Mouse (Mus musculus) liver, embryonic 11.5 days (tissue): ENCODE data around the gene Itgad. TPM values are rescaled to one million over a fixed set of nuclear protein-coding genes. Genes with fewer than 3 reads are reported as not detected.

Source experiments
- ATAC-seq: fragments of 200-750 bp; cut with Nextera tagmentation; replicated peaks from 2 replicates; pipeline ENCODE4 v1.8.0; 2017; ENCODE audit warnings: moderate number of reproducible peaks, mild to moderate bottlenecking, moderate TSS enrichment, moderate library complexity; ENCODE audit not compliant: low FRiP score
- DNase-seq: peaks from one replicate; pipeline ENCODE4 v3.0.0-alpha.2; 2017; ENCODE audit warnings: low spot score
- H3K27ac ChIP-seq: fragments of 300-500 bp; sonication (generic); 2 replicates; pipeline ENCODE4 v1.5.1; 2014; ENCODE audit warnings: mild to moderate bottlenecking, low read depth, low read length, control low read depth
- H3K27me3 ChIP-seq: fragments of 300-500 bp; sonication (generic); replicated peaks from 2 replicates; pipeline ENCODE4 v1.6.1; 2014; ENCODE audit warnings: low read length, mixed read lengths; ENCODE audit not compliant: control insufficient read depth, insufficient read depth
- H3K36me3 ChIP-seq: fragments of 300-500 bp; sonication (generic); 2 replicates; pipeline ENCODE4 v1.6.1; 2014; ENCODE audit warnings: mild to moderate bottlenecking, low read length, moderate library complexity, mixed read lengths; ENCODE audit not compliant: control insufficient read depth, insufficient read depth
- H3K4me1 ChIP-seq: fragments of 300-500 bp; sonication (generic); replicated peaks from 2 replicates; pipeline ENCODE4 v1.6.1; 2014; ENCODE audit warnings: low read length, mixed read lengths; ENCODE audit not compliant: control insufficient read depth, insufficient read depth
- H3K4me2 ChIP-seq: fragments of 300-500 bp; sonication (generic); 2 replicates; pipeline ENCODE4 v1.6.1; 2014; ENCODE audit warnings: mild to moderate bottlenecking, control low read depth, moderate library complexity
- H3K4me3 ChIP-seq: fragments of 300-500 bp; sonication (generic); 2 replicates; pipeline ENCODE4 v1.5.1; 2014; ENCODE audit warnings: low read depth, low read length, control low read depth
- H3K9ac ChIP-seq: fragments of 300-500 bp; sonication (generic); 2 replicates; pipeline ENCODE4 v1.6.1; 2014; ENCODE audit warnings: low read depth, low read length, control low read depth
- H3K9me3 ChIP-seq: fragments of 300-500 bp; sonication (generic); 2 replicates; pipeline ENCODE4 v1.6.1; 2016; ENCODE audit warnings: low read length, inconsistent platforms, mixed read lengths; ENCODE audit not compliant: control insufficient read depth
- WGBS: fragments of 180-500 bp; shearing (Covaris S2); extraction: QIAGEN DNeasy Blood & Tissue Kit; methylation state at CpG from one replicate; pipeline ENCODE4 v1.1.7; 2014; 5-methylcytosine and 5-hydroxymethylcytosine counted together
- polyA plus RNA-seq: library from polyadenylated mRNA; unstranded; fragments of >200 nt; fragmentation: Nextera tagmentation; extraction: Ambion mirVana; gene quantifications from 2 replicates; pipeline ENCODE4 v1.2.1, GENCODE M21; 2014

Gene Itgad
- polyA plus RNA-seq, 1 experiment from 2014 or later, result not detected

DNA sequence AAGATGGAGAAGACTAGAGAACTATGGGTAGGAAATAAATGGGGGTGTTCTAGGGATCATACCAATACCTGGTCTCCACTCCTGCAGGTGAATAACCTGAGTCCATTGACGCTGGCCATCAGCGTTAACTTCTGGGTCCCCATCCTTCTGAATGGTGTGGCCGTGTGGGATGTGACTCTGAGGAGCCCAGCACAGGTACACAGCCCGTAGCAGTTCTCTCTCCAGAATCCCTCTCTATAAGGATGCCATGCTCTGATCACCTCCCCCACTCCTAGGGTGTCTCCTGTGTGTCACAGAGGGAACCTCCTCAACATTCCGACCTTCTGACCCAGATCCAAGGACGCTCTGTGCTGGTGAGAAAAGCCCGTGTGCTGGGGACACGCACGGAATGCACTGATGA is 48.9 kb downstream of the Itgad start:
- Histone ChIP-seq H3K9me3 (no peaks in the 10 kb centered on the region), H3K4me2 (no peak overlapping the region), H3K36me3 (no peaks in the 10 kb centered on the region), H3K27ac (no peak overlapping the region), H3K9ac (no peak overlapping the region), H3K4me1 (no peaks in the 10 kb centered on the region), H3K27me3 (no peaks in the 10 kb centered on the region), H3K4me3 (no peak overlapping the region)
- no peak for ATAC-seq
- 83% methylated on average over 9 of the region's 9 CpGs for WGBS
- peak; percentile 17 for DNase-seq

DNA sequence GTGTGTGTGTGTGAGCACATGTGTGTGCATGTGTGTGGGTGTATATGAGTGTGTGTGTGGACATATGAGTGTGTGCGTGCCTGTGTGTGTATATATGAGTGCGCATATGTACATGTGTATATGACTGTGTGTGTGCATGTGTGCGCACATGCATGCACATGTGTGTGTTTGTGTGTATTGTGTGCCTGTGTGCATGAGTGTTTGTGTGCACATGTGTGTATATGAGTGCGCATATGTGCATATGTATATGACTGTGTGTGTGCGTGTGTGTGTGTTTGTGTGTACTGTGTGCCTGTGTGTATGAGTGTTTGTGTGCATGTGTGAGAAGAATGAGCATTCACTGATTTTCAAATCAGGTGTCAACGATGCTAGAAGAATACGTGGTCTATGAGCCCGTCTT is 50.0 kb downstream of the Itgad start:
- Histone ChIP-seq H3K4me3 (no peak overlapping the region), H3K27ac (no peak overlapping the region), H3K4me1 (no peaks in the 10 kb centered on the region), H3K9me3 (no peaks in the 10 kb centered on the region), H3K9ac (no peak overlapping the region), H3K36me3 (no peaks in the 10 kb centered on the region), H3K27me3 (no peaks in the 10 kb centered on the region), H3K4me2 (no peak overlapping the region)
- WGBS, result 86% methylated on average over 8 of the region's 8 CpGs
- DNase-seq (no peak), ATAC-seq (no peak)

GRCm38 (mm10) chr7:128205695-128206094 is 51.5 kb downstream of the Itgad start:
- no peaks in the 10 kb centered on the region for H3K27me3 ChIP-seq
- H3K9ac ChIP-seq, result no peak overlapping the region
- H3K36me3 ChIP-seq, result no peaks in the 10 kb centered on the region
- no peaks in the 10 kb centered on the region for H3K4me1 ChIP-seq
- ATAC-seq, result no peak
- H3K4me2 ChIP-seq, result no peak overlapping the region
- no peak overlapping the region for H3K4me3 ChIP-seq
- DNase-seq, result no peak
- H3K27ac ChIP-seq, result no peak overlapping the region
- 81% methylated on average over 18 of the region's 18 CpGs for WGBS
- H3K9me3 ChIP-seq, result no peaks in the 10 kb centered on the region

GRCm38 (mm10) chr7:128206152-128206551 is 52.0 kb downstream of the Itgad start, which contains the start of gene Cox6a2:
Cox6a2 (minus strand) TSS chr7:128206387.
- Histone ChIP-seq H3K27ac (no peak within 1 kb of the TSS), H3K36me3 (no peaks in the 10 kb centered on the region), H3K4me2 (no peak within 1 kb of the TSS), H3K4me1 (no peaks in the 10 kb centered on the region), H3K9ac (no peak within 1 kb of the TSS), H3K9me3 (no peaks in the 10 kb centered on the region), H3K4me3 (no peak within 1 kb of the TSS), H3K27me3 (no peaks in the 10 kb centered on the region)
- no peak for DNase-seq
- no peak for ATAC-seq
- WGBS, result 68% methylated on average over 6 of the region's 6 CpGs

- H3K4me2 ChIP-seq, result no peak overlapping the region
- no peak for ATAC-seq
- 4% methylated on average over 4 of the region's 4 CpGs for WGBS
- no peaks in the 10 kb centered on the region for H3K36me3 ChIP-seq
- no peaks in the 10 kb centered on the region for H3K27me3 ChIP-seq
- no peaks in the 10 kb centered on the region for H3K4me1 ChIP-seq
- no peak for DNase-seq
- H3K9ac ChIP-seq, result no peak overlapping the region
- H3K27ac ChIP-seq, result no peak overlapping the region
- no peak overlapping the region for H3K4me3 ChIP-seq
- H3K9me3 ChIP-seq, result no peaks in the 10 kb centered on the region
These were observed 54.0 kb downstream of the Itgad start for GRCm38 (mm10) chr7:128208187-128208586.

DNA sequence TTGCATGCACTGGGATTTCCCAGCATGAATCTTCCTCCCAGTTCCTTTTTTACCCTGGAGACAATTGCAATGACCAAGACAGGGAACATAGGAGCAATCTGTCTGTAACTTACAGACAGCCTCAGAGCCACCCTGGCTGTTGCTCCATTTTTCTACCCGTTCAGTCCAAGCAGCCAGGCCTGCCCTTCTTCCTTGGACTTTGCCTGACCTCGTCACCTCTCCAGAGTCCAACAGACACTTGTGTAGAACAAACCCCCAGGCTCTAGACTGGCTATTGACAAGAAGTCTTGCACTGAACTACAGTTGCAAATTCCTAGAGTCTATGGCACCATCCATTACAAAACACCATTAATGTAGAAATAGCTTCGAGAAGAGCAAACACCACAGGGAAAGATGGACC is 55.6 kb downstream of the Itgad start:
- H3K9ac ChIP-seq, result no peak overlapping the region
- H3K27me3 ChIP-seq, result no peaks in the 10 kb centered on the region
- H3K27ac ChIP-seq, result no peak overlapping the region
- H3K4me2 ChIP-seq, result no peak overlapping the region
- 54% methylated on average over 3 of the region's 3 CpGs for WGBS
- DNase-seq (no peak), ATAC-seq (no peak)
- H3K4me1 ChIP-seq, result no peaks in the 10 kb centered on the region
- no peak overlapping the region for H3K4me3 ChIP-seq
- no peaks in the 10 kb centered on the region for H3K36me3 ChIP-seq
- H3K9me3 ChIP-seq, result no peaks in the 10 kb centered on the region

DNA sequence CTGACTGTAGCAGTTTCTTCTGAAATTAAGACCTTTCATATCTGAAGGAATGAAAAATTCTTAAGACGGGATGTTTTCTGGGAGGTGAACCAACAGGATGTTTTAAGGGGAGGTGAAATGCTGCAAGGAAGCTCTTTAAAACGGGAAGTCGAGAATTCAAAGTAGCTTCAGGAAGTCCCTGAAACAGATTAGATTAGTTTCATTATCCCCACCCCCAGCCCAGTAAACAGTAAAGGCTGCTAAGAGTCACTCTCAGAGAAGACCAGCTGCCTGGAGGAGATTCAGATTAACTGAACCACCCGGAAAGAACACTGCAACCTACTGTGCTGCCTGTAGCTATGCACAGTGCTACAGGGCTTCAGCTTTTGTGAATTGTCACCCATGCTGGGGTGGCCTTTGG is 65.8 kb downstream of the Itgad start:
- WGBS, result 57% methylated on average over 4 of the region's 4 CpGs
- no peak for ATAC-seq

DNA sequence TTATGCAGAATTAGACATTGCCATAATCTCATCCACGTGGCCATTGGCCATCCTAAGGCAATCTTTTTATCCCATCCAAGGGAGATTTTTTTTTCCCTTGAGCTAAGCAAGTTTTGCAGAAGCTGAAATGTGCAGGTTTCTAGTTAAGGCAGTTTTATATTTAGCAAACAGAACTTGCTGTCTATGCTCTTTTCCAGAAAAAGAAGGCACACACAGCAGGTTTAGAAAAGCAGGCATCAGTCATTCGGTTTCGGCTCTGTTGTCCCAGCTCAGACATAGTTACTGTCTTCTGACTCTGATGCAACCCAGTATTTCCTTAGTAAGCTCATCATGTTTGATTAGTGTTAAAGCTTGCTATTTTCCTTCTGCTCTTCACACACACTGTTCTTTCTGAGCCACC is 66.8 kb downstream of the Itgad start:
- ATAC-seq, result no peak
- 86% methylated on average over 3 of the region's 3 CpGs for WGBS
- H3K4me2 ChIP-seq, result no peak overlapping the region
- no peak overlapping the region for H3K4me3 ChIP-seq
- no peak for DNase-seq
- H3K36me3 ChIP-seq, result no peaks in the 10 kb centered on the region
- no peak overlapping the region for H3K9ac ChIP-seq
- H3K27me3 ChIP-seq, result no peaks in the 10 kb centered on the region
- H3K9me3 ChIP-seq, result no peaks in the 10 kb centered on the region
- no peaks in the 10 kb centered on the region for H3K4me1 ChIP-seq
- no peak overlapping the region for H3K27ac ChIP-seq

More for the DNA sequence above, 65.8 kb downstream of the Itgad start:
- H3K4me1 ChIP-seq, result no peaks in the 10 kb centered on the region
- H3K9ac ChIP-seq, result no peak overlapping the region
- no peaks in the 10 kb centered on the region for H3K36me3 ChIP-seq
- no peaks in the 10 kb centered on the region for H3K9me3 ChIP-seq
- no peak overlapping the region for H3K4me3 ChIP-seq
- H3K4me2 ChIP-seq, result no peak overlapping the region
- no peaks in the 10 kb centered on the region for H3K27me3 ChIP-seq
- no peak overlapping the region for H3K27ac ChIP-seq
- no peak for DNase-seq

- ATAC-seq, result no peak
- WGBS, result 38% methylated on average over 8 of the region's 8 CpGs
These were observed 77.6 kb downstream of the Itgad start for GRCm38 (mm10) chr7:128231741-128232140.

More at GRCm38 (mm10) chr7:128231741-128232140, 77.6 kb downstream of the Itgad start:
- Histone ChIP-seq H3K27me3 (no peaks in the 10 kb centered on the region), H3K9ac (no peak overlapping the region), H3K4me3 (no peak overlapping the region), H3K4me1 (0 out of 2 replicates have a peak, but pooled peaks cover 2% of the 10 kb centered on the region), H3K4me2 (no peak overlapping the region), H3K36me3 (no peaks in the 10 kb centered on the region), H3K27ac (no peak overlapping the region), H3K9me3 (no peaks in the 10 kb centered on the region)
- peak; percentile 34 for DNase-seq
